Mouse (Mus musculus): ENCODE results near the gene Mdc1. TPM values are rescaled to one million over a fixed set of nuclear protein-coding genes. Genes with fewer than 3 reads are reported as not detected.

Mdc1 gene
- polyA plus RNA-seq, 1 experiment from 2014 or later: 27.2 TPM

DNA sequence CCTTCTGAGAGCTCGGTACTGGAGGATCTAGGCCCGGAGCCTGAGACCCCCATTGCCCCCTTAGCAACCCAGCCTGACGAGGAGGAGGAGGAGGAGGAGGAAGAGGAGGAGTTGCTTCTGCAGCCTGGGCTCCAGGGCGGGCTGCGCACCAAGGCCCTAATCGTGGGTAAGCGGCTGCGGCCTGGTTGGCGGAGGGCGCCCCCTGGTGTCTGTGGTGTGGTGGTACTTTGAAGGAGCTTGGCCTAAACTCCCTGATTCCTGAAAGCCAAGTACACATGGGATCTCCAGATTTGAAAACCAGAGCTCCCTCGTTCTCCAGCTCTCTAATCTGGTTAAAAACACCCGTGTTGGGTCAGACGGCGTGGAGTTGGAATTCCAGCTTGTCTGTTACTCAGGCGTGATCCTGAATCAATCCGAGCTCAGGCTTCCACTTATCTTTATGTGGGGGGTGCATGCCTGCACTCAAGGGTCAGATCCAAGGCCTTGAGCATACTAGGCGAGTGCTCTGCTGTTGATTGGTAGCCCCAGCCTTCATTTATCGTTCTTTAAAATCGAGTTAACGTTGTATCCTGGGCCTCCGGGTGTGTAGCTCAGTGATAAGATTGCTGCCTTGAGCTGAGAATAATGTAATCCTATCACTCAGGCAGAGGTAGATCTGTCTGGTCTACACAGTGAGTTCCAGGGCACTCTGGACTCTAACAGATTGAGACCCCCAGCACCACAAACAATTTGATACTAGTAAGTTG is 32.6 kb downstream of the Mdc1 start:
- WGBS: 33% methylated on average over 21 of the region's 21 CpGs
- Histone ChIP-seq H3K36me3 (ENCODE audit: control insufficient read depth, insufficient read depth, low read length) (peaks cover 8% of the 10 kb centered on the region; the same call in 1 of the 2 replicates), H3K9me3 (ENCODE audit: control insufficient read depth, low read length) (peaks cover 2% of the 10 kb centered on the region; the same call in 1 of the 2 replicates), H3K27ac (ENCODE audit: low read depth, low read length) (no peak overlapping the region), H3K4me3 (ENCODE audit: low read depth, low read length) (no peak overlapping the region), H3K4me1 (replicated peaks; ENCODE audit: control insufficient read depth, insufficient read depth, low read length) (peaks cover 8% of the 10 kb centered on the region), H3K4me2 (ENCODE audit: low read depth, low read length, severe bottlenecking) (no peak overlapping the region), H3K27me3 (ENCODE audit: control insufficient read depth, insufficient read depth, low read length) (no peaks in the 10 kb centered on the region), H3K9ac (ENCODE audit: low read length) (no peak overlapping the region)
- DNase-seq (ENCODE audit: low spot score): peak; percentile 96
- peak; percentile 65; the same call in 1 of the 2 replicates for ATAC-seq (replicated peaks; ENCODE audit: low FRiP score)

DNA sequence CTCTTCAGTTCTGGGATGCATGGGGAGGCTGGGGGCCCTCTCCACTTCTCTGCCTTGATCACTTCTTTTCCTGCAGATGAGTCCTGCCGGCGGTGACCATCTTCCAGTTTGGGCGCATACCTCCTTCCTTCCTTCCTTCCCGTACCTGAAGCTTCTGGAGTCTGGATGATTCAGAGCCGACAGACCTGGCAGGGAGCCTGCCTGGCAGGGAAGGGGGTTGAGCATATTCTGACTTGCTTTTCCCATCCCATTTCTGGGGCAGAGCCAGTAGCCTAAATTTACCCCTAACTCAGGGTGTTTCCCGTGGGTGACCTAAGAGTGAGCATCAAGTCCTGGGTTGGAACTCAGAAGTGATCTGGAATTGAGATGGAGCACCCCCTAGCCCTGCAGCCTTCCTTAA is 33.4 kb downstream of the Mdc1 start:
- ATAC-seq (replicated peaks; ENCODE audit: low FRiP score) (no peak), DNase-seq (ENCODE audit: low spot score) (no peak)
- no peak overlapping the region for H3K4me2 ChIP-seq (ENCODE audit: low read depth, low read length, severe bottlenecking)
- peaks cover 5% of the 10 kb centered on the region for H3K4me1 ChIP-seq (replicated peaks; ENCODE audit: control insufficient read depth, insufficient read depth, low read length)
- 94% methylated on average over 6 of the region's 6 CpGs for WGBS
- peaks cover 2% of the 10 kb centered on the region; the same call in 1 of the 2 replicates for H3K9me3 ChIP-seq (ENCODE audit: control insufficient read depth, low read length)
- H3K27ac ChIP-seq (ENCODE audit: low read depth, low read length): no peak overlapping the region
- no peaks in the 10 kb centered on the region for H3K27me3 ChIP-seq (ENCODE audit: control insufficient read depth, insufficient read depth, low read length)
- no peak overlapping the region for H3K9ac ChIP-seq (ENCODE audit: low read length)
- no peak overlapping the region for H3K4me3 ChIP-seq (ENCODE audit: low read depth, low read length)
- H3K36me3 ChIP-seq (ENCODE audit: control insufficient read depth, insufficient read depth, low read length): peaks cover 8% of the 10 kb centered on the region; the same call in 1 of the 2 replicates

DNA sequence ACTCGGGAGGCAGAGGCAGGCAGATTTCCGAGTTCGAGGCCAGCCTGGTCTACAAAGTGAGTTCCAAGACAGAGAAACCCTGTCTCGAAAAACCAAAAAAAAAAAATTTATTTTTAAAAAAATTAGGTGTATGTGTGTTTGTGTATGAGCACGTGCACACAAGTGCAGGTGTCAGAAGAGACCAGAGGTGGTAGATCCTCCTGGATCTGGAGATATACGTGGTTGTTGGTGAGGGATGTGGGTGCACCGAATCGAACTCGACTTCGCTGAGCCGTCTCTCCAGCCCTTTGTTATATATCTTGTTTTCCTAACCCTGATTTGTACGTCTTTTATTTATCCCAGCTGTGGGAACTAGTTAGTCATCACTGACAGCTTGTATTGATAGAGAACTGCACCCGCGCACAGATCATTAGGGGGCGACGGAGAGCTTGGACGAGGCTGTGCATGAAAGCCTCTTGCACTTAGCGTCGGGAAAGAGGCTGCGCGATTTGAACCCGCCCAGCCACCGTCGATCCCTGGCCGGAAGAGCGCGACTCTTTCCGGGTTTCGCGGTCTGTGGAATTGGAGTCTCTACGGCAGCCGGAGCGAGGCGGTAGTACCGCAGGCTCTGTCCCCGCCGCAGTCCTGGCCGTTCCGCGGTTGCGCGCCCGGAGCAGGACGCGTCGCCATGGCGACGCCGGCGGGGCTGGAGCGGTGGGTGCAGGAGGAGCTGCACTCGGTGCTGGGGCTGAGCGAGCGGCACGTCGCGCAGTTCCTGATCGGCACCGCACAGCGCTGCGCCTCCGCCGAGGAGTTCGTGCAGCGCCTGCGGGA is 38.1 kb downstream of the Mdc1 start, which contains the start of gene Dhx16:
Gene Dhx16, plus strand, starts transcription at position 575 of the 813 bp plus-strand sequence.
- peaks cover 7% of the 10 kb centered on the region; the same call in 1 of the 2 replicates for H3K36me3 ChIP-seq (ENCODE audit: control insufficient read depth, insufficient read depth, low read length)
- peaks cover 6% of the 10 kb centered on the region for H3K4me1 ChIP-seq (replicated peaks; ENCODE audit: control insufficient read depth, insufficient read depth, low read length)
- peak; percentile 98 for DNase-seq (ENCODE audit: low spot score)
- 5% methylated on average over 65 of the region's 66 CpGs for WGBS
- H3K9ac ChIP-seq (ENCODE audit: low read length): peak within 1 kb of the TSS; percentile 84
- H3K27ac ChIP-seq (ENCODE audit: low read depth, low read length): 0 out of 2 replicates have a peak within 1 kb of the TSS, but pooled peaks have one; percentile 15
- ATAC-seq (replicated peaks; ENCODE audit: low FRiP score): peak; percentile 89
- H3K9me3 ChIP-seq (ENCODE audit: control insufficient read depth, low read length): no peaks in the 10 kb centered on the region
- H3K27me3 ChIP-seq (ENCODE audit: control insufficient read depth, insufficient read depth, low read length): no peaks in the 10 kb centered on the region
- peak within 1 kb of the TSS; percentile 76 for H3K4me2 ChIP-seq (ENCODE audit: low read depth, low read length, severe bottlenecking)
- H3K4me3 ChIP-seq (ENCODE audit: low read depth, low read length): peak within 1 kb of the TSS; percentile 93

DNA sequence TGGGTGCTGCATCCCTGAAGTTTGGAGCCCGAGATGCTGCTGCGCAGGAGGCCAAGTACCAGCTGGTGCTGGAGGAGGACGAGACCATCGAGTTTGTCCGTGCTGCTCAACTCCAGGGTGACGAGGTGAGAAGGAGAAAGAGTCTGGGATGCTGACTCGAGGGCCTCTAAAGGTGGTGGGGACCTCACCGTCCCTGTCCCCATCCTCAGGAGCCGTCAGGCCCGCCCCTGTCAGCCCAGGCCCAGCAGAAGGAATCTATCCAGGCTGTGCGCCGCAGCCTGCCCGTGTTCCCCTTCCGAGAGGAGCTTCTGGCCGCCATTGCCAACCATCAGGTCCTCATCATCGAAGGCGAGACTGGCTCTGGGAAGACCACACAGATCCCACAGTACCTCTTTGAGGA is 41.6 kb downstream of the Mdc1 start:
- ATAC-seq (replicated peaks; ENCODE audit: low FRiP score): no peak
- H3K4me2 ChIP-seq (ENCODE audit: low read depth, low read length, severe bottlenecking): no peak overlapping the region
- H3K36me3 ChIP-seq (ENCODE audit: control insufficient read depth, insufficient read depth, low read length): peaks cover 11% of the 10 kb centered on the region
- no peak overlapping the region for H3K4me3 ChIP-seq (ENCODE audit: low read depth, low read length)
- H3K9me3 ChIP-seq (ENCODE audit: control insufficient read depth, low read length): no peaks in the 10 kb centered on the region
- peaks cover 6% of the 10 kb centered on the region for H3K4me1 ChIP-seq (replicated peaks; ENCODE audit: control insufficient read depth, insufficient read depth, low read length)
- no peaks in the 10 kb centered on the region for H3K27me3 ChIP-seq (ENCODE audit: control insufficient read depth, insufficient read depth, low read length)
- H3K27ac ChIP-seq (ENCODE audit: low read depth, low read length): no peak overlapping the region
- H3K9ac ChIP-seq (ENCODE audit: low read length): no peak overlapping the region
- WGBS: 93% methylated on average over 17 of the region's 17 CpGs
- DNase-seq (ENCODE audit: low spot score): no peak

DNA sequence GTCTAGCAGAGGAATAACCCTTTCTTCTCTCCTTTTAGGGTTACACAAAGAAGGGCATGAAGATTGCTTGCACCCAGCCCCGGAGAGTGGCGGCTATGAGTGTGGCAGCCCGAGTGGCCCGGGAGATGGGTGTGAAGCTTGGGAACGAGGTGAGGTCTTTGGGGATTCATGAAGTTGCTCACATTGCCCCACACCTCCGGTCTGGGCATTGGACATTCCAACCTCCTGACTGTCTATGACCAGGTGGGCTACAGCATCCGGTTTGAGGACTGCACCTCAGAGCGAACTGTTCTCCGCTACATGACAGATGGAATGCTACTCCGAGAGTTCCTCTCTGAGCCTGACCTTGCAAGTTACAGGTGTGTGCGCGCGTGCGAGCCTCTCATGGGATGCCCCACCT is 42.5 kb downstream of the Mdc1 start:
- ATAC-seq (replicated peaks; ENCODE audit: low FRiP score) (no peak), DNase-seq (ENCODE audit: low spot score) (no peak)
- H3K27ac ChIP-seq (ENCODE audit: low read depth, low read length): no peak overlapping the region
- H3K36me3 ChIP-seq (ENCODE audit: control insufficient read depth, insufficient read depth, low read length): peaks cover 14% of the 10 kb centered on the region
- peaks cover 6% of the 10 kb centered on the region for H3K4me1 ChIP-seq (replicated peaks; ENCODE audit: control insufficient read depth, insufficient read depth, low read length)
- 95% methylated on average over 14 of the region's 14 CpGs for WGBS
- H3K4me3 ChIP-seq (ENCODE audit: low read depth, low read length): no peak overlapping the region
- no peak overlapping the region for H3K4me2 ChIP-seq (ENCODE audit: low read depth, low read length, severe bottlenecking)
- H3K9ac ChIP-seq (ENCODE audit: low read length): no peak overlapping the region
- H3K27me3 ChIP-seq (ENCODE audit: control insufficient read depth, insufficient read depth, low read length): no peaks in the 10 kb centered on the region
- H3K9me3 ChIP-seq (ENCODE audit: control insufficient read depth, low read length): no peaks in the 10 kb centered on the region

DNA sequence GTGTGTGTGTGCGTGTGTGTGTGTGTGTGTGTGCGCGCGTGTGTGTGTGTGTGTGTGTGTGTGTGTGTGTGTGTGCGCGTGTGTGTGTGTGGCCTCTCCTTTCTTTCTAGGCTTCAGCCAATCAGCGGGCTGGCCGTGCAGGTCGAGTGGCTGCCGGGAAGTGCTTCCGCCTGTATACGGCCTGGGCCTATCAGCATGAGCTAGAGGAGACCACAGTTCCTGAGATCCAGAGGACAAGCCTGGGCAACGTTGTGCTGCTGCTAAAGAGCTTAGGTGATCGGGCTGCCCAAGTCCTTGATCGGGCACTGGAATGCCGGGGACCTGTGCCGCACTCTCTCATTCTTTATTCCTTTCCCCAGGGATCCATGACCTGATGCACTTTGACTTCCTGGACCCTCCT is 46.4 kb downstream of the Mdc1 start:
- H3K36me3 ChIP-seq (ENCODE audit: control insufficient read depth, insufficient read depth, low read length): peaks cover 32% of the 10 kb centered on the region
- ATAC-seq (replicated peaks; ENCODE audit: low FRiP score) (no peak), DNase-seq (ENCODE audit: low spot score) (no peak)
- no peaks in the 10 kb centered on the region for H3K9me3 ChIP-seq (ENCODE audit: control insufficient read depth, low read length)
- WGBS: 87% methylated on average over 15 of the region's 17 CpGs
- H3K4me3 ChIP-seq (ENCODE audit: low read depth, low read length): no peak overlapping the region
- no peaks in the 10 kb centered on the region for H3K4me1 ChIP-seq (replicated peaks; ENCODE audit: control insufficient read depth, insufficient read depth, low read length)
- no peak overlapping the region for H3K4me2 ChIP-seq (ENCODE audit: low read depth, low read length, severe bottlenecking)
- H3K27me3 ChIP-seq (ENCODE audit: control insufficient read depth, insufficient read depth, low read length): no peaks in the 10 kb centered on the region
- H3K27ac ChIP-seq (ENCODE audit: low read depth, low read length): no peak overlapping the region
- no peak overlapping the region for H3K9ac ChIP-seq (ENCODE audit: low read length)

DNA sequence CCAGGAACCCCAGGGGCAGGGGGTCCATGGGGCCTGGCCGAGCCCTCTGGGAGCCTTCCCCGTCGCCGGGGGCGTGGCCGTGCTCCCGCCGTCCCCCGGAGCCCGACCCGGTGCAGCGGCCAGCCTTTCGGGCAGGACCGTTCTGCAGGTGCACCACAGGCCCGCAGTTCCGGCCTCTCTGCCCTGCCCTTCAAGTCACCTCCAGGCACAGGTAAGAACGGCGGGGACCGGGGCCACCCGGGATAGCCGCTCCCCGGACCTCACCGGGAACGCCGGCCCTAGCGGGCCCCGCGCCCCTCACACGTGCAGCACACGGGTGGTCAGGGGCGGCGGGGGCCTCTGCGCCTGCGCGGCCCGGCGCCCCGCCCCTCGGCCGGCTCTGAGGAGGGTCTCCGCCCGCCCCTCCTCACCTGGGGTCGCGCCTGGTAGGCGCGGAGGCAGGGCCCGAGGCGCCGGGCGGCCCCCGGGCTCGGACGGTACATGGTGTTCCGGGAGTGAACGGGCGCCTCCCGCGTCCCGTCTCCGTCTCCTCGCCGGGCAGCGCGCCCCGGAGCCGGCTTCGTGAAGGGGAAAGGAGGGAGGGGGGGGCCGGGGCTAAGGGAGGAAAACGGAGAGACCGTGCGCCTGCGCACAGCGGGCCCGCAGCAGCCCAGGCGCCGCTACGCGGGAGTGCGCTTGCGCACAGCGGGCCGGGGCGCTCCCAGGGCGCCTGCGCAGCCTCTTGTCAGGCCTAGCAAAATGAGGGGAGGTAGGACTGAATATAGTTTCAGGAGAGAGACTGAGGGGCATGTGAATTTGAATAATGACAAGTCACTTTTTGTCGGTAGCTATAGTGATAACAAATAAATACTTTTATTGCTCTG is 55.7 kb downstream of the Mdc1 start, which contains the start of gene 2310061I04Rik:
Gene 2310061I04Rik, minus strand, starts transcription at position 651 of the 863 bp plus-strand sequence.
- Histone ChIP-seq H3K9me3 (ENCODE audit: control insufficient read depth, low read length) (no peaks in the 10 kb centered on the region), H3K9ac (ENCODE audit: low read length) (peak within 1 kb of the TSS; percentile 82), H3K4me3 (ENCODE audit: low read depth, low read length) (peak within 1 kb of the TSS; percentile 72), H3K4me2 (ENCODE audit: low read depth, low read length, severe bottlenecking) (peak within 1 kb of the TSS; percentile 99), H3K4me1 (replicated peaks; ENCODE audit: control insufficient read depth, insufficient read depth, low read length) (peaks cover 3% of the 10 kb centered on the region), H3K27me3 (ENCODE audit: control insufficient read depth, insufficient read depth, low read length) (no peaks in the 10 kb centered on the region), H3K36me3 (ENCODE audit: control insufficient read depth, insufficient read depth, low read length) (peaks cover 9% of the 10 kb centered on the region), H3K27ac (ENCODE audit: low read depth, low read length) (peak within 1 kb of the TSS; percentile 88)
- ATAC-seq (replicated peaks; ENCODE audit: low FRiP score): peak; percentile 94
- WGBS: under 1% methylated on average over 73 of the region's 86 CpGs
- DNase-seq (ENCODE audit: low spot score): peak; percentile 96

Data from forebrain, embryonic 11.5 days (tissue).